Mouse (Mus musculus): ENCODE measurements around the gene Tra2a. TPM values are rescaled to one million over a fixed set of nuclear protein-coding genes. Genes with fewer than 3 reads are reported as not detected.

Gene Tra2a
- polyA plus RNA-seq, 1 experiment from 2014 or later, result 45.3 TPM

GRCm38 (mm10) chr6:49218275-49218802 lies 45.5 kb downstream of the Tra2a start:
- Histone ChIP-seq H3K9me3 (ENCODE audit: low read length) (no peaks in the 10 kb centered on the region), H3K9ac (replicated peaks; ENCODE audit: low read depth) (no peak overlapping the region), H3K4me1 (ENCODE audit: insufficient read depth, low read depth, low read length) (no peaks in the 10 kb centered on the region), H3K27ac (ENCODE audit: low read length) (no peak overlapping the region), H3K4me2 (replicated peaks; ENCODE audit: low read depth, low read length) (peak overlapping the region; percentile 77), H3K27me3 (replicated peaks; ENCODE audit: insufficient read depth, low read length) (peaks cover 13% of the 10 kb centered on the region; the same call in 1 of the 2 replicates), H3K36me3 (ENCODE audit: insufficient read depth, low read length) (no peaks in the 10 kb centered on the region), H3K4me3 (ENCODE audit: low read depth, low read length) (peak overlapping the region; percentile 48)
- TF ChIP-seq CTCF (IDR thresholded peaks at IDR 0.05) (no peak), EP300 (IDR thresholded peaks at IDR 0.05) (no peak)
- DNase-seq (ENCODE audit: low spot score) (no peak), ATAC-seq (no peak)
- under 1% methylated on average over 31 of the region's 31 CpGs for WGBS

GRCm38 (mm10) chr6:49217581-49218274 lies 46.1 kb downstream of the Tra2a start:
- peak; percentile 94 for ATAC-seq
- Histone ChIP-seq H3K4me3 (ENCODE audit: low read depth, low read length) (peak overlapping the region; percentile 48), H3K4me1 (ENCODE audit: insufficient read depth, low read depth, low read length) (no peaks in the 10 kb centered on the region; the same call in 1 of the 2 replicates), H3K9ac (replicated peaks; ENCODE audit: low read depth) (peak overlapping the region; percentile 52), H3K4me2 (replicated peaks; ENCODE audit: low read depth, low read length) (peak overlapping the region; percentile 77), H3K36me3 (ENCODE audit: insufficient read depth, low read length) (no peaks in the 10 kb centered on the region), H3K27me3 (replicated peaks; ENCODE audit: insufficient read depth, low read length) (peaks cover 13% of the 10 kb centered on the region; the same call in 1 of the 2 replicates), H3K27ac (ENCODE audit: low read length) (peak overlapping the region; percentile 82), H3K9me3 (ENCODE audit: low read length) (no peaks in the 10 kb centered on the region)
- TF ChIP-seq EP300 (IDR thresholded peaks at IDR 0.05) (no peak), CTCF (IDR thresholded peaks at IDR 0.05) (no peak)
- WGBS, result under 1% methylated on average over 49 of the region's 56 CpGs
- peak; percentile 97 for DNase-seq (ENCODE audit: low spot score)

- no peak for DNase-seq (ENCODE audit: low spot score)
- peak overlapping the region; percentile 52 for H3K9ac ChIP-seq (replicated peaks; ENCODE audit: low read depth)
- no peak for ATAC-seq
- peak overlapping the region; percentile 77 for H3K4me2 ChIP-seq (replicated peaks; ENCODE audit: low read depth, low read length)
- H3K4me3 ChIP-seq (ENCODE audit: low read depth, low read length), result peak overlapping the region; percentile 48
- no peaks in the 10 kb centered on the region; the same call in 1 of the 2 replicates for H3K4me1 ChIP-seq (ENCODE audit: insufficient read depth, low read depth, low read length)
- TF ChIP-seq EP300 (IDR thresholded peaks at IDR 0.05) (no peak), CTCF (IDR thresholded peaks at IDR 0.05) (no peak)
- H3K9me3 ChIP-seq (ENCODE audit: low read length), result no peaks in the 10 kb centered on the region
- H3K36me3 ChIP-seq (ENCODE audit: insufficient read depth, low read length), result no peaks in the 10 kb centered on the region
- WGBS, result 10% methylated on average over 11 of the region's 11 CpGs
- H3K27ac ChIP-seq (ENCODE audit: low read length), result peak overlapping the region; percentile 82
- peaks cover 13% of the 10 kb centered on the region; the same call in 1 of the 2 replicates for H3K27me3 ChIP-seq (replicated peaks; ENCODE audit: insufficient read depth, low read length)
Measured at GRCm38 (mm10) chr6:49216811-49217542, 46.9 kb downstream of the Tra2a start.

- Histone ChIP-seq H3K36me3 (ENCODE audit: insufficient read depth, low read length) (no peaks in the 10 kb centered on the region), H3K27ac (ENCODE audit: low read length) (peak overlapping the region; percentile 92), H3K4me1 (ENCODE audit: insufficient read depth, low read depth, low read length) (no peaks in the 10 kb centered on the region; the same call in 1 of the 2 replicates), H3K4me3 (ENCODE audit: low read depth, low read length) (peak overlapping the region; percentile 84), H3K4me2 (replicated peaks; ENCODE audit: low read depth, low read length) (peak overlapping the region; percentile 86), H3K27me3 (replicated peaks; ENCODE audit: insufficient read depth, low read length) (peaks cover 9% of the 10 kb centered on the region; the same call in 1 of the 2 replicates), H3K9me3 (ENCODE audit: low read length) (no peaks in the 10 kb centered on the region), H3K9ac (replicated peaks; ENCODE audit: low read depth) (peak overlapping the region; percentile 80)
- ATAC-seq, result no peak
- DNase-seq (ENCODE audit: low spot score), result no peak
- 7% methylated on average over 14 of the region's 14 CpGs for WGBS
- TF ChIP-seq CTCF (IDR thresholded peaks at IDR 0.05) (no peak), EP300 (IDR thresholded peaks at IDR 0.05) (no peak)
Measured at GRCm38 (mm10) chr6:49215748-49216585, 47.9 kb downstream of the Tra2a start.

GRCm38 (mm10) chr6:49214928-49215747 lies 48.7 kb downstream of the Tra2a start, which contains the start of gene Igf2bp3:
Igf2bp3 (minus strand) TSS chr6:49214957.
- no peaks in the 10 kb centered on the region for H3K9me3 ChIP-seq (ENCODE audit: low read length)
- peak; percentile 77 for ATAC-seq
- peak within 1 kb of the TSS; percentile 92 for H3K27ac ChIP-seq (ENCODE audit: low read length)
- H3K4me1 ChIP-seq (ENCODE audit: insufficient read depth, low read depth, low read length), result peaks cover 6% of the 10 kb centered on the region; the same call in 1 of the 2 replicates
- DNase-seq (ENCODE audit: low spot score), result peak; percentile 95
- H3K27me3 ChIP-seq (replicated peaks; ENCODE audit: insufficient read depth, low read length), result peaks cover 4% of the 10 kb centered on the region; the same call in 1 of the 2 replicates
- H3K4me2 ChIP-seq (replicated peaks; ENCODE audit: low read depth, low read length), result peak within 1 kb of the TSS; percentile 86
- no peak for TF ChIP-seq EP300 (IDR thresholded peaks at IDR 0.05)
- no peak for TF ChIP-seq CTCF (IDR thresholded peaks at IDR 0.05)
- H3K36me3 ChIP-seq (ENCODE audit: insufficient read depth, low read length), result no peaks in the 10 kb centered on the region
- under 1% methylated on average over 60 of the region's 68 CpGs for WGBS
- H3K9ac ChIP-seq (replicated peaks; ENCODE audit: low read depth), result peak within 1 kb of the TSS; percentile 80
- peak within 1 kb of the TSS; percentile 84 for H3K4me3 ChIP-seq (ENCODE audit: low read depth, low read length)
